Mouse (Mus musculus): Measurements from ENCODE around the gene Faap20.

DNA sequence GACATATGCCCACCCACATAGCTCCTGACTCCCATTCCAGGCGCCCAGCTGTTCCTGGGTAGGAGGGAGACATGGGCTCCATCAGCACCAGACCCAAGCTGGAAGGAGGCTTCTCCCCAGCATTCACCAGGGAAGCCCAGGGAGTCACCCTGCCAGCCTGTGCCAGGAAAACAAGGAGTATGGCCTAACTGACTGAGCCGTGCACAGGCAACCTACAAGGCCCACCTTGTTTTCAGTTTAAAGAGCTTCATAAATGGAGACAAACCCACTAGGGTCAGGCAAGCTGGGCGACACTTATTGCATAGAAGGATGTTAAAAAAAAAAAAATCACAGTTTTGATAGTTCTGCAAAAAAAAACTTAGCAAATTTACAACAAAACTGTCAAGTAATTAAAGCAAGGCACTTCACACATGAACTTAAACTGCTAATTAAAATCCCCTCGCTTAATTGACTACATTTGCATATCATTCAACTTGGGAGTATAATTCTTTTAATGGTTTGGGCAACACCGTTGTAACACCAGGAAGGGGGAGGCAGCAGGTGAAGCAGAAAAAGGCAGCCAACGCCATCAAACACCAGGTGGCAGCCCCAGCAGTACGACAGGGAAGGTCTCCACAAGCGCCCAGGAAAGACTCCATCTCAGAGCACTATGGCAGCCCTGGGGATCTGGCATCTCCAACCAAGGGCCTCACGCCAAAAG is 36.4 kb upstream of the Faap20 start:
- TF ChIP-seq CTCF (IDR thresholded peaks at IDR 0.05 in 2 of 3, conservative IDR thresholded peaks at IDR 0.05 in 1 of 3; ENCODE audit: control insufficient read depth in 1 of 3, insufficient read depth in 1 of 3, low read depth in 2 of 3, low read length in 3 of 3, poor library complexity in 1 of 3, severe bottlenecking in 1 of 3) (no peak), POLR2A (IDR thresholded peaks at IDR 0.05; ENCODE audit: control insufficient read depth in 1 of 2, insufficient read depth in 1 of 2, low read depth in 1 of 2, low read length in 2 of 2, poor library complexity in 1 of 2) (no peak), EP300 (IDR thresholded peaks at IDR 0.05; ENCODE audit: low read depth in 1 of 2, low read length in 2 of 2) (no peak), KAT2A (conservative IDR thresholded peaks at IDR 0.05; ENCODE audit: low read depth, low read length) (no peak)

All from MEL (cell line).